Mouse (Mus musculus): ENCODE data around the gene Senp1. TPM values are rescaled to one million over a fixed set of nuclear protein-coding genes. Genes with fewer than 3 reads are reported as not detected.

Senp1 gene
- polyA plus RNA-seq (2012), result 17.4 and 18.2 TPM in 2 replicates

- no peak for TF ChIP-seq GATA1 (IDR thresholded peaks at IDR 0.05; ENCODE audit: low read length)
Observed at GRCm38 (mm10) chr15:98093121-98094011, at the start of gene Senp1. Gene Senp1, minus strand, starts transcription at chr15:98093744.

- no peak for TF ChIP-seq GATA1 (IDR thresholded peaks at IDR 0.05; ENCODE audit: low read length)
Observed at GRCm38 (mm10) chr15:98142515-98142914, 49.0 kb upstream of the Senp1 start.

- TF ChIP-seq GATA1 (IDR thresholded peaks at IDR 0.05; ENCODE audit: low read length), result no peak
Observed at GRCm38 (mm10) chr15:98140809-98141208, 47.3 kb upstream of the Senp1 start.

- no peak for TF ChIP-seq GATA1 (IDR thresholded peaks at IDR 0.05; ENCODE audit: low read length)
Observed at GRCm38 (mm10) chr15:98139763-98140162, 46.2 kb upstream of the Senp1 start.

- TF ChIP-seq GATA1 (IDR thresholded peaks at IDR 0.05; ENCODE audit: low read length), result no peak
Observed at GRCm38 (mm10) chr15:98136871-98137270, 43.3 kb upstream of the Senp1 start.

- TF ChIP-seq GATA1 (IDR thresholded peaks at IDR 0.05; ENCODE audit: low read length), result no peak
Observed at GRCm38 (mm10) chr15:98135671-98136070, 42.1 kb upstream of the Senp1 start.

- no peak for TF ChIP-seq GATA1 (IDR thresholded peaks at IDR 0.05; ENCODE audit: low read length)
Observed at GRCm38 (mm10) chr15:98134666-98135065, 41.1 kb upstream of the Senp1 start.

GRCm38 (mm10) chr15:98134034-98134433 is 40.5 kb upstream of the Senp1 start:
- TF ChIP-seq GATA1 (IDR thresholded peaks at IDR 0.05; ENCODE audit: low read length), result no peak

- no peak for TF ChIP-seq GATA1 (IDR thresholded peaks at IDR 0.05; ENCODE audit: low read length)
Observed at GRCm38 (mm10) chr15:98133471-98133870, 39.9 kb upstream of the Senp1 start.

- TF ChIP-seq GATA1 (IDR thresholded peaks at IDR 0.05; ENCODE audit: low read length), result no peak
Observed at GRCm38 (mm10) chr15:98131942-98132655, 38.6 kb upstream of the Senp1 start.

GRCm38 (mm10) chr15:98131451-98131850 is 37.9 kb upstream of the Senp1 start:
- TF ChIP-seq GATA1 (IDR thresholded peaks at IDR 0.05; ENCODE audit: low read length), result no peak

GRCm38 (mm10) chr15:98131001-98131400 is 37.5 kb upstream of the Senp1 start:
- no peak for TF ChIP-seq GATA1 (IDR thresholded peaks at IDR 0.05; ENCODE audit: low read length)

GRCm38 (mm10) chr15:98120831-98121230 is 27.3 kb upstream of the Senp1 start:
- no peak for TF ChIP-seq GATA1 (IDR thresholded peaks at IDR 0.05; ENCODE audit: low read length)

GRCm38 (mm10) chr15:98119363-98119762 is 25.8 kb upstream of the Senp1 start:
- no peak for TF ChIP-seq GATA1 (IDR thresholded peaks at IDR 0.05; ENCODE audit: low read length)

GRCm38 (mm10) chr15:98116287-98116686 is 22.7 kb upstream of the Senp1 start:
- peak; percentile 75 for TF ChIP-seq GATA1 (IDR thresholded peaks at IDR 0.05; ENCODE audit: low read length)

- TF ChIP-seq GATA1 (IDR thresholded peaks at IDR 0.05; ENCODE audit: low read length), result no peak
Observed at GRCm38 (mm10) chr15:98115779-98116163, 22.2 kb upstream of the Senp1 start.

All from G1E-ER4 (cell line).